Mouse (Mus musculus) bone marrow, adult 2 months (tissue): ENCODE results near the gene Cd36.

ENCODE experiments used
- CTCF ChIP-seq: fragments of 200-500 bp; IDR thresholded peaks from 2 replicates; pipeline ENCODE4 v1.5.1; 2011; ENCODE audit warnings: low read length, control low read depth; ENCODE audit not compliant: control insufficient read depth, insufficient read depth
- POLR2A ChIP-seq: fragments of 200-500 bp; IDR thresholded peaks from 2 replicates; pipeline ENCODE4 v1.6.1; 2011; ENCODE audit warnings: low read depth, mild to moderate bottlenecking, control low read depth, low read length, borderline replicate concordance; ENCODE audit not compliant: control insufficient read depth

GRCm38 (mm10) chr5:17923648-17924047 lies 35.0 kb upstream of the Cd36 start:
- TF ChIP-seq POLR2A (no peak), CTCF (no peak)
